Mouse (Mus musculus): ENCODE data around the gene Ccdc12. TPM values are rescaled to one million over a fixed set of nuclear protein-coding genes. Genes with fewer than 3 reads are reported as not detected.
A peak's percentile ranks its signal among the peaks of the same experiment; 100 is the strongest.
"Not testable (repeated sequence)": the region's sequence is repeated elsewhere in the genome, so short reads cannot be mapped to it uniquely, and the experiment has no call there.

Ccdc12 gene
- total RNA-seq, 2 experiments from 2014 or later, result 49.6 to 52.2 TPM

- no peak for DNase-seq (ENCODE audit: low spot score in 2 of 2)
Observed at GRCm38 (mm10) chr9:110669785-110670184, 13.5 kb downstream of the Ccdc12 start.

- no peak for DNase-seq (ENCODE audit: low spot score in 2 of 2)
Observed at GRCm38 (mm10) chr9:110672462-110673106, 16.3 kb downstream of the Ccdc12 start.

DNA sequence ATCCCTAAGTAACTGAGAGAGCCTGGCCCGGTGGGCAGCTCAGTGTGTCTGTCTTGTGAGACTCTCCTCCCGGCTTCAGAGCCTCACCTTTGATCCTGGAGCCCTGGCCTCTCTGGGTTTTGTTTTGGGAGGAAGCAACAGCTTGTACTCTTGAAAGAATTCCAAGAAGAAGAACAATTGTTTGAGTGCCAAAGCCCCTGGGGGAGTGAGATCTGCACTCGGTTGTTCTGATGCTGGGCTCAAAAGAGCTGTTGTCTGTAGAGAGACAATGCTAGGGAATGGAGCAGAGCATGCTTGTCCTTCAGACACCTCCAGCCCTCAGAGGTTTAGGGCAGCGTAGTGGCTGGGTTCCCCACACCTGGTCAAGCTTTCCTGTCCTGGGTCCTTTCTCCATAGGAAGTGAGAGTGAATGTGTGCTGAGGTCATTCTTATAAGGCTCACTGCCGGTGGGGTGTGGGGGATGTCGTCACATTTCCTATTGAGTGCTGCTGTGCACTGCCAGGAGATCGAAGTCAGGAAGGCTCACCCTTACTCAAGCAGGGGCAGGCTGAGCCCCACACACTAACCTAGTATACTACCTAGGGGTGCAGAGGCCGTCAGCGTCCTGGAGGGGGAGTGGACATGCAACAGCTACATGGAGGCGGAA, 16.9 kb downstream of the Ccdc12 start:
- DNase-seq (ENCODE audit: low spot score in 2 of 2), result no peak

DNA sequence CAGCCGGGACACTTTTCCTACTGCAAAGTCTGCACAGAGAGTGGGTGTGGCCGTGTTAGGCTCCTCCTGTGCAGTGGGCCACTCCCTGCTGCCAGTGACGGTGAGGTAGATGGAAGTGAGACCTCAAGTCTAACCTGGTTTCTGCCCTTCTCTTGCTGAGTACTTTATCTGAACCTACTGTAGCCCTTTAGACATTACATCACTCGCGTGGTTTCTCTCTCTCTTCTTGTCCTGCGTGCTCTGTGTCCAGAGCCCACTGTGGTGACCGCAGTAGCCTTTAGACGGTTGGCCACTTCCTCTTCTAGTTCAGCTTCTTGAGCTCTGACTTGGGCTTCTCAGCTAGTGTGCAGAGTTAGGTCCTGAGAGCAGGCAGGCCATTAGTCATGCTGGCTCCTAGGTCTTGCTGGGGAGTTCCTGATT, 20.2 kb downstream of the Ccdc12 start:
- DNase-seq (ENCODE audit: low spot score in 2 of 2), result no peak

GRCm38 (mm10) chr9:110678886-110679285, 22.6 kb downstream of the Ccdc12 start:
- no peak for DNase-seq (ENCODE audit: low spot score in 2 of 2)

DNA sequence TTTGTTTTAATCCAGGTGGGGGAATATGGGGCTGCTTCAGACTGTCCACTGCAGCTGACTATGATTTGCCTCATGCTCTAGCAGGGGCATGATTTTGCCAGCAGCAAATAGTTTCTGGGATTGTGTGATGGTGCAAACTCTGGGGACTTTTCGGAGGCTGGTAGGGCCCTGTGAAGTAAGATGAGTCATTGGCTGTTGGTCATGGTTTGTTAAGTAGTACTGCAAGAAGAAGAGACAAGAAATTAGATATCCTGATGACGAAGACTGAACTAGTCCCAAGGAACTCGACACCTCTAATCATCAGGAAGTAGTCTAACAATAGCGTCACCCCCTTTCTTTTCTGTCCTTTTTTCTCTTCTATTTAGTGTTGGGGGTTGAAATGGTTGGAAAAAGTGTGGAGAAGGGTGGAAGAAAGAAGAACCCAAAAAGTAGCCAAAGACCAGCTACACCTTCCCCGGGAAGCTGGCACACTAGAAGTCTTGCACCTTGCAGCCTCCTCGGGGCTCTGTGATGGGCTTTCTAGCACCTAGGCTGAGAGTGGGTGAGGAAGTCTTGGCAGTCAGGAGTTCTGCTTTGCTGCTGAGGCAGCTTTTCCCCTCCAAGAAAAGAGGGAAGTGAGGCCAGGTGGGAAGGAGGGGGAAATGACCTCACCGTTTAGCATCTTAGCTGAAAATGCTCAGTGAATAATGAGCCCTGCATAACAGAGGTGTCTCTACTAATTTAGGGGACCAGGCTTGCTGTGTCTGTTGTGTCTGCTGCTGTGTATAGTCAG, 24.6 kb downstream of the Ccdc12 start:
- no peak for DNase-seq (ENCODE audit: low spot score in 2 of 2)

- no peak for DNase-seq (ENCODE audit: low spot score in 2 of 2)
Observed at GRCm38 (mm10) chr9:110681817-110682216, 25.5 kb downstream of the Ccdc12 start.

DNA sequence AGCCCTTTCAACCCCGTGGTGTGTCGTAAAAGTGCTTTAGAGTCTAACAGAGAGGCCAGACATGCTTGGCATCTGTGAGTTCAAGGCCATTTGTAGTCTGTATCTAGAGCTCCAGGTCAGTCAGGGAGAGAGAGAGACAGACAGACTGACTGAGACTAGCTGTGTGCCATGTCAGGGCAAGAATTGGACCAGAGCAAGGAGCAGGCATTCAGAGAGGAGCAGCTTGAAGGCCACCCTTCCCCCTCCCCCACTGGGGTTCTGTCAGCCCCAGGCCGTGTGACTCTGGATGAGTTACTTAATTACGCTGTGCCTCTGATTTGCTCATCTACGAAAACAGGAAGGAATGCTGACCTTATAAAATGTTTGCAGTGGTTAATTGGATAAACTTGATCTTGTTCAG, 26.0 kb downstream of the Ccdc12 start:
- peak in 1 of 2 experiments; percentile 34 for DNase-seq (ENCODE audit: low spot score in 2 of 2)

- not testable (repeated sequence) for DNase-seq (ENCODE audit: low spot score in 2 of 2)
Observed at GRCm38 (mm10) chr9:110682697-110683096, 26.4 kb downstream of the Ccdc12 start.

DNA sequence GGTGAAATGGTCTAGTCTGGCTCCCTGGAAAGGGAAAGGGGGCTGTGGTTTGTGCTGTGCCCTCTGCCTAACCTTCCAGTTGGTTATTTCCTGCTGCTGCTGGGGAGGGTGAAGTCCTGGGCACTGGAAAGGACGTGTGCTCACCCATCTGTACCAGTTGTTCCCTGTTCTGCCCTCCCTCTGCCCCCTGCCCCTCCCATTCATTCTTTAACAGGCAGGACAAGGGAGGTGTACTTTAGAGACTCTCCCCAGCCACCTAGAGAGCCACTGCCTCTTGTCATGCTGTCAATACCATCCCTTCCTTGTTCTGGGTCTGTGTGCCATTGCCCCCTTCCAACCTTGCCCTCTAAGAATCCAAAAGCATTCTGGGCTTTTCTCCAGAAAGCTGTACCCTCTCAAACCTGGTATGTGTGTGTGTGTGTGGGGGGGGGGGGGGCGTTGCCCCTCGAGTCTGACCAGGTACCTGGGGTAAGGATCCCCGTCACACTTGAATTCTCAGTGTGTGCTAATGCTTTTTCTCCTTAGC, 27.3 kb downstream of the Ccdc12 start:
- no peak for DNase-seq (ENCODE audit: low spot score in 2 of 2)

DNA sequence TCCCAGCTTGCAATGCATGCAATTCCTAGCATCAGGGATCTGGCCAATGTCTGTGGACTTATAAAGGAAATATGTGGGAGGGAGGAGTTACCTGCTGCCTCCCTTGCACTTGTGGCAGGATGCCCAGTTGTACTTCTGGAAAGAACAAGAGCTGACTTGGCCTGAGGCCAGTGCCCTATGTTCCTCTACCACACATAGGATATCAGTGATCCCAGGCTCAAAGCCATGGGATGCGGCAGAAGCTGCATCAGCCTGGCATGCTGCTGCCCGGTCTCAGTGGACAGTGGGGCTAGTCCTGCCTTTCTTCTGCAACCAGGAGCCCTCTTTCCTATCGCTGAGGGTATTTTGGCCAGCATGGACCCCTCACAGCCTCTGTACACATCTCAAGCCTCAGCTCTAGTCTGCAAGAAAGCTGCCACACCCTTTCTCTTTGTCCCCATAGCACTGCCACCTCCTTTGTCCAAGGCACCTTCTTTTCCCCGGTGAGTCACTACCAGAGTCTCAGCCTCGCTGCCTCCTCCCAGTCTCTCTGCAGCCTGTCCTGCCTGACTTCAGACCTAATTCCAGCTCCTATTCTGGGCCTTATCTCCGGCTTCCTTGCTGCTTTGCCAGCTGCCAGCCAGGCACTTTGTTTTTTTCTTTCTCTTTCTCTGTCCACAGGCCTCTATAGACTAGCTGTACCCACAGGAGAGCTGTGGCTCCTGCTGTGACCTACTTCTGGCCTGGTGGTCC, 28.0 kb downstream of the Ccdc12 start:
- peak; percentile 36 to 55 for DNase-seq (ENCODE audit: low spot score in 2 of 2)

GRCm38 (mm10) chr9:110685187-110685586, 28.9 kb downstream of the Ccdc12 start:
- DNase-seq (ENCODE audit: low spot score in 2 of 2), result peak in 1 of 2 experiments; percentile 58

DNA sequence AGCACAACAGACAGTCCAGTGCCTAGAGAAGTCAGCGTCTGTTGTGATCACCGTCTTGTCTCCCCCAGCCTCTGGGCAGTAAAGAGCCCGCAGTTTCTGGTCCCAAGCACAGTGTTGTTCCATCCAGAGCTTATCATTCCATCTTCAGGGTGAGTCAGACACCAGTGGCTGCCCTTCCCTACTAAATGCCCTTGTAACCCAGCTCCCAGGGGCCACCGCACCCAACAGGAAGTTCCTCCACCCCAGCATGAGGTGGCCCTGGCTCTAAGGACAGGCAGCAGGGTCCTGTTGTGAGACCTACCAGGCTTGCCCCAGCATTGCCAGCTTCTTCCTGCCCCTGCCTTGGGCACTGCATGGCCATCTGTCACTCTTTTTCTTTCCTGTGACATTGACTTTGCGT, 29.3 kb downstream of the Ccdc12 start:
- DNase-seq (ENCODE audit: low spot score in 2 of 2), result peak in 1 of 2 experiments; percentile 25

DNA sequence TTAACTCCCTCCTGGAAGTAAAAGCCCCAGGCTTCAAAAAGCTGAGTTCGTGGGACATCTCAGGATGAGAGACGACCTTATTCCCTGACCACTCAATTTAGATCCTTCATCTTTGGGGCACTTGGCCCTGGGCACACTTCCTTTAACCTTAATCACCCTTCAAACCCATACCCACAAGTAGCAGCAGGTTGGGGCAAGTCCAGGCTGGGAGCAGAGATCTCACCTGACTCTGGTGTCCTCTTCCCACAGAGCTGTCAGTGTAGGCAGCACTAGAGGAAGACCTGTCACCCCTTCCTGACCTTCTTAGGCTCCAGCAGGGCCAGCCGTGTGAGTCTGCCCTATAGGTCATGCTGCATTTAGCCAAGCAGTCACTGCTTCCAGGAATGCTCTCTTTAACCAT, 30.2 kb downstream of the Ccdc12 start:
- no peak for DNase-seq (ENCODE audit: low spot score in 2 of 2)

- no peak for DNase-seq (ENCODE audit: low spot score in 2 of 2)
Observed at GRCm38 (mm10) chr9:110687061-110687460, 30.8 kb downstream of the Ccdc12 start.

DNA sequence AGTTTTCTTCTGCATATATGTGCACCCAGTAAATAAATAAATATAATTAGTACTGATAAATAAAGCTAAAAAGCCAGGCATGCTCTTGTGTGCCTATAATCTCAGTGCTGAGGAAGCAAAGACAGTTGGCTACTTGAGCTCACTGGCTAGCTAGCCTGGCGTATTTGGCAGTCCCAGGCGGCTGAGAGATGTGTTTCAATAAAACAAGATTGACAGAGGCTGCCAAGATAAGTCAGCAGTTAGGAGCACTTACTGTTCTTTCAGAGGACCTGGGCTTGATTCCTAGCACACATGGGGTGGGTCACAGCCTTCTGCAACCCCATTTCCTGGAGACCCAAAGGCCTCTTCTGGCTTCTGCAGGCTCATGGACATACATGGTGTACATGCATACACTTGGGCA, 31.5 kb downstream of the Ccdc12 start:
- DNase-seq (ENCODE audit: low spot score in 2 of 2), result no peak

DNA sequence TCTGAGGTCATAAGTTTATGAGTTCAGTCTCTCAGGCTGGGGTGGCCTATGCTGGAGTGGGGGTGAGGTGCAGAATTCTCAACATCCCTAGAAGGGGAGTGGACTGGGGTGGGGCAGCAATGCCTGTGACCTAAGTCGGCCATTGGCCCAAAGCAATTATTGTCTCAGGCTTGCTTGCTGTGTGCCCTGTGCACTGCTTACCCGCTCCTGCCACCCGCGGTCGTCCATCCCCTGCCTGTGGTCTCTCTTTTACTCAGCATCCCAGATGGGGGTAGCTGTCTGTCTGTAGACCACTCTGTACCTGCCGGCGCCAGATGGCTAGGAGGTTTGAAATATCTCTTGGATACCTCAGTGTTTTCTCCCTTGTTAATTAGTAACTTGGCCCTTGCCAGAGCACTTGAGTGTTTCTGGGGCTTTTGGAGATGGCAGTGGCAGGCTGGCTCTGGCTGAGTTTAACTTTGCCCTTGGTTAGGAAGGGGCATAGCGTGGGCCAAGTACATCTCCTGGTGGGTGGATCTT, 33.0 kb downstream of the Ccdc12 start:
- no peak for DNase-seq (ENCODE audit: low spot score in 2 of 2)

- no peak for DNase-seq (ENCODE audit: low spot score in 2 of 2)
Observed at GRCm38 (mm10) chr9:110695165-110695755, 39.0 kb downstream of the Ccdc12 start.

DNA sequence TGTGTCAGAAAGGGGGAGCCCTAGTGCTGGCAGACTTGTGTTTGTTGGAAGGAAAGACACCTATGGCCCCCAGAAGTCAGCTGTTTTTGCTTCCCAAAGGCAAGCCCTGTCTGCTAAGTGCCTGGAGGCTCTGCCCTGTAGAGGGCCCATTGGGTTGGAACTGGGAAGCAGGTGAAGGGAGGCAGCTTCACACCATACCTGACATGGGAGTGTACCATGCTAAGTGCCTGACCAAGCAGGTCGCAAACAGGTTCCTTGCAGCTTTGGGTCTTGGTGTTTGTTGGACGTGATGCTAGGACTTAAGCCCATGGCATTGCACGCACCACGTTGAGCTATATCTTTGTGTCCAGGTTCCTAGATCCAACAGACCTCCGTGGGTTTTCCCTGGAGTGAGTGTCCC, 40.1 kb downstream of the Ccdc12 start:
- DNase-seq (ENCODE audit: low spot score in 2 of 2), result no peak

- DNase-seq (ENCODE audit: low spot score in 2 of 2), result no peak
Observed at GRCm38 (mm10) chr9:110697465-110697864, 41.2 kb downstream of the Ccdc12 start.

GRCm38 (mm10) chr9:110699574-110699973, 43.3 kb downstream of the Ccdc12 start:
- DNase-seq (ENCODE audit: low spot score in 2 of 2), result no peak
